Mouse (Mus musculus): ENCODE measurements around the gene Nt5c1b. TPM values are rescaled to one million over a fixed set of nuclear protein-coding genes. Genes with fewer than 3 reads are reported as not detected.

Gene Nt5c1b
- total RNA-seq (2021): not detected in 2 replicates
- long read RNA-seq, experiment 1: 0 reads
- long read RNA-seq, experiment 2: 0 reads

DNA sequence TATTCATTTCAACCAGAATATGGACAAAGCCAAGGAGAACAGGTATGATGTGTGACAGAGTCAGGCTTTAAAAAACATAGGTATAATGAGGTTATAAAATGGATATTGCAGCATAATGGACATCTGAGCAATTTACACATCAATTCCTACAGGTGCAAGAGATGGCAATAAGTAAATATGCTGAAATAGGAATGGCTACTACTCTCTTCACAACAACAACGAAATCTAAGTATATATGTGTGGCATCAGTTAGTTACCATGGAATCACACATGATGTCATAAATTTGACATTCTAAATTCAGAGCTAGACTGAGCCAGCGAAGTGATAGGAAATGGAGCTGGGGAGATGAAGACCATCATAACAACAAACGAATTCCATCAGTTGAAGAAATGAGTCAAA lies at the start of gene Nt5c1b:
TSS of gene Nt5c1b (plus strand) at position 301 of the 400 bp plus-strand sequence.
- DNase-seq: no peak

DNA sequence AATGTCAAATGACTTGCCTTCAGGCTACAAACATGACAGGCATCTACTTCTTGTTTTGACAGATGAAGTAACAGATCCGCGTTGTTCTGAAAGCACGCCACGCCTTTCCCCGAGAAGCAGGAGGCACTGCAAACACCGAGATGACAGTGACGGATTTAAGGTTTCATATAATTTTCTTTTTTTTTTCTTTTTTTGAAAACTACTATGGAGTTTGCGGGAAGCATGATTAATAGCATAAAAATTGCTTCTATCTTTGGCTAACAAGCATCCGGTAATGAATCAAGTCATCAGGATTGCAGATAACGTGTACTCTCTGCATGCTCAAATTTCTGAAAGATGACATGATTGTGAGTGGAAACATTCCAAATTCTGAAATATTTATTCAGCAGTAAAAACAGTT lies 42.1 kb upstream of the Nt5c1b start:
- no peak for DNase-seq

DNA sequence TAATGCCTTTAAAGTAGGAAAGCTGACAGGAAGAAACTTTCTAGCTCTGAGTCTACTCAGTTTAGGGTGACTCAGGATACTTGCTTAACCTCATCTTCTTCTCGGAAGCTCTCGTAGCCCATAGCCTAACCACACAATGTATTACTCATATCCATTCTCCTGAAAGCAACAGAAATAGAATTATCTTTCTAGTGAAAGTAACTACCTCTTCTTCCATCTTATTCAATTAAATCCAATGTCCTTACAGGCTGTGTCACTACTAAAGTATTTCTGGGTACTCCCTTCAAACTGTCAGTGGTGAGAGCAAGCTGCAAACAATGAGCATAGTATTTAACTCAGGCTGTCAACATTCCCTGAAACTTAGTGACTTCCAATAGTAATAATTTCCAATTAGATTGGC lies 40.3 kb upstream of the Nt5c1b start:
- no peak for DNase-seq

DNA sequence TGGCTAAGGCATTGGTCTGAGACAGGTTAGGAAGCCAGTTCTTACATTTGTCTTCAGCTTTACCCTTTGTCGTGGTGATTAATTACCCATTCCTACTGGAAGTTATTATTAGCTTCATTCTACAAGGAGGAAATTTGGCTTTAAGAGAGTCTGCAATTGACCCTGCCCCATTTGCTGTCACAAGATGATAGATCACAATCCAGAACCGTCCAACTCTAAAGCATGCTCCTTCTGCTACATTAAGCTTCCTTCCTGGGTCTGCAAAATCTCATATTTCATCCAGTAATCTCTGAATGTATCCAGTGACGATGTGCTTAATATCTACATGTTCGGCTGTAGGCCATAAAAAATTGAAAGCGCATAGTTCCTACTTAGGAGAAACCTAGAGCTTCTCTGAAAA lies 29.2 kb upstream of the Nt5c1b start:
- no peak for DNase-seq

DNA sequence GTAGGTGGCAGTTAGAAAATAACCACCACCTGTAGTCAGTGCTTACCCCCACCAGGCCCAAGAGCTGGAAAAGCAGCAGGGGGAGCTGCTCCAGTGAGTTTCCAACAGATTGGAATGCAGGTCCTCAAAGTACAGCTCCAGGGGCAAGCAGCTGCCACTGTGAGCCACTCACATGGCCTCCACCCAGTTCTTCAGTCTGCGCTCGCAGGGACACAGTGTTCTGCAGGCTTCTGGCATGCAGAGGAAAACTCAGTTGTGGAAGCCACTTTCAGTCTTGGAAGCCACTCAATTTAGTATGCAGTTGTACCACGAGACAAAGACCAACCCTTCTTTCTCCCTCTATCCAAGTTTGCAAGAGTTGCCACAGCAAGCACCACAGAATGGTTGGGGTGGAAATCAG lies 19.1 kb upstream of the Nt5c1b start:
- DNase-seq: no peak

DNA sequence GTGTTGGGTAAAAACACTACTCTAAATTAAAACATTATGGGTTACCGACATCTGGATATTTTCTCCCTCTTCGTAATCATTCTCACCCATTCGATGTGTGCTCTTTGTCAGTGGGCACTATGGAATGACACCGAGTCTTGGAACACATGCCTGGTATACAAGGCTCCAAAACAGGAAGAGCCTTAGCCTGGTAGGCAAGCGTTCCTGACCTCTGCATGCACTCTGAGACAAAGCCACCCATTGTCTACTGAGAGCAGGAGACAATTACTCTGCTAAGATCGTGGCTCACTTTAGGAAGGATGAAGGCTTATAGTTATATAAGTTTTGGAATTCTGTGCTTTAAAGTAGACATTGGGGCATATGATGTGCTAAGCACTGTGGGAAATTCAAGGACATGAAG lies 12.0 kb upstream of the Nt5c1b start:
- DNase-seq: no peak

DNA sequence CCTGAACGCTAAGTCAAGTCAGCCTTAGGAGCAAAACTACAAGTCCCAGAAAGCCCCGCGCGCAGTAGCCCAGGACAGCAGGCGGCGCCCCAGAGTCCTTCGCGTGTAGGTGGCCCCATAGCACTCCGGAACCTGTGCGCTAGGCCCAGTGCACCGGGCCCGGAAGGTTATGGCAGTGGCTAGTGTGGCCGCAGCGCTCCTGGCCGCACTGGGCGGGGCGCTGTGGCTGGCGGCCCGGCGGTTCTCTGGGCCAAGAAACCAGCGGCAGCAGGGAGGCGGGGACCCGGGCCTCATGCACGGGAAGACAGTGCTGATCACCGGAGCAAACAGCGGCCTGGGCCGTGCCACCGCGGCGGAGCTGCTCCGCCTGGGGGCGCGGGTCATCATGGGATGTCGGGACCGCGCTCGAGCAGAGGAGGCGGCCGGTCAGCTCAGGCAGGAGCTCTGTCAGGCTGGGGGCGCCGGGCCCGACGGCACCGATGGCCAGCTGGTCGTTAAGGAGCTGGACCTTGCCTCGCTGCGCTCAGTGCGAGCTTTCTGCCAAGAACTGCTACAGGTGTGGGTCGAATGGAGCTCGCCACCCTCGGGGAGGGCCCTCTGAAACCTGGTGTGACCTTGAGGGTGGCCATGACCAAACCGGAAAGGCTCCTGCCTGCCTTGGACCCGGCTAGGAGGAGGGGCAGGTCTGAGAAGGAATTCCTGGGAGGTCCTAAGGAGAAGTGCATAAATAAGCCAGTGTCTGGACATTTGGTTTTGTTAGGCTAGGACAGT lies 21.1 kb downstream of the Nt5c1b start, which contains the start of gene Rdh14:
TSS of gene Rdh14 (plus strand) at position 102 of the 771 bp plus-strand sequence.
- DNase-seq: peak; percentile 97

DNA sequence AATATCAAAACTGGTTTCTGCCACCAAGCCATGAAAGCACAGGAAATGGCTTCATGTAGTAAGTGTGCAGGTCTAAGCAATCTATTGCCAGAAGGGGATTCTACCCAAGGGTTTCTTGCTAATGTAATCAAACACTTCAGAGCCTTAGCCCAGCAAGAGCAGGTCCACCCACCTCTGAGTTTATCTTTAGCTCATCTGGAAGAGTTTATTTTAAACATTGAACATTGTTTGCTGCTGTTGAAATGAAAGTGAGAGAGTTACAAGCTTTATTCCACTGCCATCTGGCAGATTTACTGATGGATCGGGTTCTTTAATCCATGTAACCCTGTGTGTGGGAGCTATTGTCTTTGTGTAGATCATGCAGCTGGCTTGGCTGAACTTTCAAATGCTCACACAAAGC lies 31.0 kb downstream of the Nt5c1b start:
- no peak for DNase-seq

DNA sequence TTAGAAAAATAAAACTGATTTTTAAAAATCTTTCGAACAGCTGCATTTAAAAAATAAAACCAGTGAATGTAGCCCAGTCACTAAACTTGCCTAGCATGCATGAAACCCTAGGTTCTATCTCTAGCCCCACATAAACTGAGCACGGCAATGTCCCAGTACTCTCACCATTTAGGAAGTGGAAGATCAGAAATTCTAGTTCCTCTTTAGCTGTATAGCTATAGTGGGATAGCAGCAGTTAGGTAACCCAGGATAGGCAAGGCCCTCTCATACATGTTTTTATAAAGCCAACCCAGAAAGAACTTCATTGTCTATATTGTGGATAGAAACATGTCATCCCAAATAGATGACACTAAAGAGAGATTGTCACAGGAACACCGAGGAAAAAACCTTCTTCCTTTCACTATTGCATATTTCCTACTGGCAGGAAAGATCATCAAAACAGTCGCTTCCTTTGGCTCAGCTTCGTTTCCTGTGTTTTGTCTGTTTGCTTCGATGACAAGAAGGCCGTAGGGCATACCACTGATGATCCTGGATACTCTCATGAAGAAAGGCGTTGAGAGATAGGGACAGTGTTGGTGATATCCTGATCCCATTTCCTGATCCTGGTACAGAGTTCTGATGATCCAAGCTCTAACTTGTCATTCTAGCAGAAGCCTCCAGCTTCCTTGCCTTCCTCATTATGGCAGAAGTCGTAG lies 32.8 kb downstream of the Nt5c1b start:
- no peak for DNase-seq

DNA sequence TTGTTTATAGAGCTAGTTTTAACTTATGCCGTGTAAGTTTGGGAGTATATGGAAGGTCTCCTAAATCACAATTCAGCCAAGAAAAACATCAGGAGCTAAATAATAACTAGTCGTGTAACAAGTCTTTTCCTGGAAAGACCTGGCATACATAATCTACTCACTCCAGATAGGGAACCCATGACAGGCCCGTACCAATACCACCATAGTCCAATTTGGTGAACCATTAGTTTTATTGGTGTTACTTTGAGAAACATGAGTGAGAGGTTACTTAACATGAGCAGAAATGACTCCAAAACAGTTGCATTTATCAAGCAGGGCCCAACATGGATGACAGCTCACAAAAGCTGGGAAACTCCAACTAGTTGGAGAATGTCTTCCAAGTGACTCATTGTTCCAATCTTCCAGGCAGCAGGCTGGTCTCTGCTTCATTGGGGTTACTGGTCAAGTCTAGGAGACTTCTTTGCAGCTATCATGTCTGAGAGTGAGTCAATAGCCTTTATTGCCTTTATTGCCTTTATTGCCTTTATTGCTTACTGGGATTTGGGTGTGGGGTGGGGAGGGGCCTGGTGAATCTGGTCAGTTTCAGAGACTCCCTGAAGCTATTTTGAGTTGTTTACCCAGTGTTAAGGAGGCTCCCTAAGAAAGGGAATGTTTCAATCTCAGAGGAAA lies 40.9 kb downstream of the Nt5c1b start:
- DNase-seq: no peak

DNA sequence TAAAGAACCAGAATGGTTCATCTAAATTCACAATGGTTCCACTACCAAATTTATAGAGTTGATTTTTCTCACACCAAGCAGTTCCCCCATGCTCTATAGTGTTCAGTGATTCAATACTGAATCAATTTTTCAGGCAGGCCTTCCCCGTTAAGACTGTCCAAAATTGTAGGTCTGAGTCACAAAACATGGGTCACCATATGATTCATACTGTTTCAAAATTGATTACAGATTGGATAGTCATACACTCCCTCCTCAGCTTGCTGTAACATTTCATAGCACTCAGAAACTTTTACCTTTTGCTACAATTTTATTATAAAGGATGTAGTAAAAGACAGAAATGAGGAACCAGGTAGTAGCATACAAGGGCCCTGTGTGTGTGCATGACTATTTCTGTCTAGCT lies 41.7 kb downstream of the Nt5c1b start:
- no peak for DNase-seq

DNA sequence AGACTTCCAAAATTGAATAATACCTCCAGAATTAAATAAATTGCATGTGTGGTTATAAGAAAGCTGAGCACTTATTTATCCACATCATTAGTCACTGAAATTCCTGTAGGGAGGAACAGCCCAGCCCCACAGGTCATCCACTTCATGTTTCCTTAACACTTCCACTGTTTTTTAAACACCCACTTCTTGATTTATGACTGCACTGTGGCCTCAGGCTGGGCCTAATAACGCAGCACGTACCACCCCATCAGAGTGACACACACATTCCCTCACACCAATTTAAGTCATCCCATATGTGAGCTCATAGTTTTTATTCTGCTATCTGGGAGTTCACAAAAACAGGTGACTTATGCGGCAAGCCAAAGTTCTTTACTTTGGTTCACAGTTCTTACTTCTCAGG lies 52.6 kb downstream of the Nt5c1b start:
- no peak for DNase-seq

DNA sequence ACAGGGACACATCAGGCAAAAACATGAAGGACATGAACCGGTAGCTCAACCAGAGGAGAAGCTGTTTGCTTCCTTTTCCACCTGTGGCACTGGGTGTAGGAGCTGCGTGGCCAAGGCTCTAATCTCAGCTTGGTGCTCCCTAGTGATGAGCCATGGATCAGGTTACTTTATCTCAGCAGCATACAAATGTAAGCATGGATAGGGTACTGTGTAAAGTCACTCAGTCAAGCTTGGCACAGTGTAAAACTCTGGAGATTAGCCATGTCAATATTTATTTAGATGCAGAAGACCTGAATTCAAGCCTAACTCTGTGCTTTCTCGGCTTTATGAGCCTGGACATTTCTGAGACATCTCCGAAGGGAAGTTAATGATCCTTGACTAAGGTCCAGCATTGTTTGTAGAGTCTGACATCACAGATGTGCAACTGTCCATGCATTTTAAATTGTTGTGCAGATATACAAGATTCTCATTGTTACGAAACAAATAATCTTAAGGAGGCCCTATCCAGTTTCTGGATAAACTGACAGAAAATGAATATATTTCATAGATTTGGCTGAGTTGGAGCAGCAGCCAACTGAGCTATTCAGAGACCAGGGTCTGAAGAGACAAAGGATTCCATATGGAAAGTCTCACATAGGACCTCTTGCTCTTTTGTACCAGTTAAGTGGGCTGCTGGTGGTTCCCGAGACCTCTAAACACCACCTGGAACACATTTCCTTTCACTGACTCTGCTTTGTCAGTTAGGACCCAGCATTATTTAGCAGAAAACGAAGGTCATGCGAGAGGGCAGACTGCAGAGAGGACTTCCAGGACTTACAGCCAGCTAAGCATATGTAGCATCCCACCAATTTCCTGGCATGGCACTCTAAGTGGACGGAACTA lies 56.5 kb downstream of the Nt5c1b start:
- DNase-seq: no peak

DNA sequence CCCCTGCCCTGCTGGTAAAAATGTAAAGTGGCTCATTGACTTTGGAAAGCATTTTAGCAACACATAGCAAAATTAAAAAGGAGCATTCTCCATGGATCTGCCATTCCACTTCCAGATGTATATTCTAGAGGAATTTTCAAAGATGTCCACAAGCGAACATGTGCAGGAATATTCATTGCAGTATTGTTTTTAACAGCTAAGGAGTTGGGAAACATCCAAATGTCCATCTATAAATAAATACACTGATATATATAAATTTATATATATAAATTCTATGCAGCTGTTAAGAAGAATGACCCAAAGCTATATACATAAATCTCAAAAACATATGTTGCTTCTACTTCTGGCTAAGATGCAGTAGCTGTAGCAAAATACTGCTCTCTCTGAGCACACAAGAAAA lies 61.2 kb downstream of the Nt5c1b start:
- DNase-seq: no peak

DNA sequence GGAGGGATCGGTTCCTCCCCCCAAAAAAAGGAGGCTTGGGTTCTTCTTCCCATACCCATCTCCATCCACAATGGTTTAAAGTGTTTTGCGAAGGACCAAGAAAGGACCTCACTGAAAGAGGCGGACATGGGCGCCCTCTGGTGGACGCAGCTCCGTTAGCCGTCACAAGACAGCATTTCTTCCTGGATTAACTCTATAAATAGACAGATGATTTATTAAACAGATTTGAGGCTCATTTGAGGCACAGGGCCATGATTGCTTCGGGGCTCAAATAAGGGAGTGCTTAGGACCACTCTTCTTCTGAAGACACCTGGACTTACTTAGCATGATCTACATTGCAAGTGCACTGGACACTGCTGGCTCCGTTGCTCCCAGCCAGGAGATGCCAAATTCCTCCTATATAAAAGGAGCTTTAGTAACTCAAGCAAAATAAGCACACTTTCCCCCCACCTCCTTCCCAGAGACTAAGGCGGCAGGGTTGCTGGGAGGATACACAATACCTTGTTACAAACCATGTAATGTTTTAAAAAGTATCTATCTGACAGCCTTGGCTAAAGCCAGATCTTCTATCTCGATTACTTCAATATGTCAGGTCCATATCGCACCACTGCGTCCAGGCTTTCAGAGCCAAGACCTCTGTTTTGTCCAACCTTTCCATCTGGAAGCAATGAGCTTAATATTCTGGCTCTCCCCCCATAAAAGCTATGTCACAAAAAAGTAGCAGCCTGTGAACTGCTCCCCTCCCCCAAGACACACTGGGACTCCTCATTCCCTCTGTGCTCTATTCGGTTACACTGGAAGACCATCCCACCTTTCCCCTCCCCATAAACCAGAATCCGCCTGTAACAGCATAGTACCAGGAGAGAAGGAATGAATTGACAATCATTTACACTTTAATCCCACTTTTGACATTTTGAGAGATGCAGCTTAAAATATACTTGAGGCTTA lies 68.6 kb downstream of the Nt5c1b start:
- peak; percentile 88 for DNase-seq

Other genes with a start within 250 kb of the Nt5c1b start
- 30.2 and 32.4 TPM in 2 replicates for gene Rdh14, start 20.8 kb downstream of the Nt5c1b start, total RNA-seq (2021)

All from adrenal gland, postnatal 14 days (tissue).